Mouse (Mus musculus): ENCODE results near the gene Pan3.

DNA sequence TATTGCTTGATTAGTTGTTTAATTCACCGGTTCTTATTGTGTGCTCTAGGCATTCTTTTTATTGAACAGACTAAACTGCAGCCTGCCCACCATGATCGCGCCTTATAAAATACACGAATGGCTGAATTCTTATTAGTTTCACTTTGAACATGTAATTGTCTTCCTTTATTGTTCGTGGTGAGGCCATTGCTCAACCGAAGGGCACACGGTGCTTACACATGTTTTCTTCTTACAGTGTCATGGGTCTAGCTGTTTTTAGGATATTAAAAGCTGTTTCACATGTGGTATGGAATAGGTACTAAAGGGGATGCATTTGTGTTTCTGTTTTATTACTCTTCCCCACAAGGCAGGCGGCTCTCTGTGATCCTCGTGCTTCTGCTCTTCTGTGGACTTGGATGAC lies 81.4 kb downstream of the Pan3 start:
- TF ChIP-seq CTCF (IDR thresholded peaks at IDR 0.05; ENCODE audit: low read depth) (no peak), EP300 (IDR thresholded peaks at IDR 0.05; ENCODE audit: low read depth) (no peak)
